Mouse (Mus musculus): ENCODE results near the gene Gsg1. TPM values are rescaled to one million over a fixed set of nuclear protein-coding genes. Genes with fewer than 3 reads are reported as not detected.
A peak's percentile ranks its signal among the peaks of the same experiment; 100 is the strongest.

Gsg1 gene
- polyA plus RNA-seq, 1 experiment from 2014 or later: 2.1 TPM

- Histone ChIP-seq H3K27ac (replicated peaks) (no peak overlapping the region), H3K36me3 (no peaks in the 10 kb centered on the region), H3K27me3 (no peaks in the 10 kb centered on the region), H3K9me3 (replicated peaks) (no peaks in the 10 kb centered on the region), H3K4me3 (replicated peaks) (no peak overlapping the region), H3K9ac (no peak overlapping the region), H3K4me2 (replicated peaks) (no peak overlapping the region), H3K4me1 (0 out of 2 replicates have a peak, but pooled peaks cover 2% of the 10 kb centered on the region)
- WGBS: 73% methylated on average over 4 of the region's 4 CpGs
- no peak for ATAC-seq (ENCODE audit: insufficient number of reproducible peaks, low FRiP score, low TSS enrichment, low read depth)
These were observed 49.3 kb downstream of the Gsg1 start for GRCm38 (mm10) chr6:135204869-135205268.

DNA sequence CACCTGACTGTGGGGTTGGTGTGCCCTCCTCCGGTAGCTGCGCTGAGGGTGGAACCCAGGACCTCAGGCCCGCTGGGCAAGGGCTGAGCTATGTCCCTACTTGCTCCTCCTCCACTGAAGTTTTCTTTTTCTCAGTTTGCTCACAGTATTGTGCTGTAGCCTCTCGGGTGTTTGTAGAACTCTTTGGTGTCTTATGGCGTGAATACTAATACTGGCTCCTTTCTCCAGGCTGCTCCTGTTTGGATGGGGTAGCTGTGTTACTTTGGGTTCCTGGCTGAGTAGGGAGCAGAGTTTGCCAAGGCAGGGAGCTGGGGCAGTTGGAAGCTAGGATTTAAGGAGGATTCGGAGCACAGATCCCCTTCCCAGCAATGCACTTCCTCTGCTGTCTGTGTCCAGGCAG, 50.4 kb downstream of the Gsg1 start:
- Histone ChIP-seq H3K9ac (no peak overlapping the region), H3K36me3 (no peaks in the 10 kb centered on the region), H3K27me3 (no peaks in the 10 kb centered on the region), H3K27ac (replicated peaks) (no peak overlapping the region), H3K4me3 (replicated peaks) (no peak overlapping the region), H3K4me2 (replicated peaks) (no peak overlapping the region), H3K4me1 (0 out of 2 replicates have a peak, but pooled peaks cover 7% of the 10 kb centered on the region), H3K9me3 (replicated peaks) (no peaks in the 10 kb centered on the region)
- WGBS: 56% methylated on average over 6 of the region's 6 CpGs
- ATAC-seq (ENCODE audit: insufficient number of reproducible peaks, low FRiP score, low TSS enrichment, low read depth): no peak

- H3K4me2 ChIP-seq (replicated peaks): no peak overlapping the region
- no peaks in the 10 kb centered on the region for H3K27me3 ChIP-seq
- H3K9me3 ChIP-seq (replicated peaks): no peaks in the 10 kb centered on the region
- H3K36me3 ChIP-seq: no peaks in the 10 kb centered on the region
- no peak for ATAC-seq (ENCODE audit: insufficient number of reproducible peaks, low FRiP score, low TSS enrichment, low read depth)
- H3K4me1 ChIP-seq: peaks cover 9% of the 10 kb centered on the region; the same call in 1 of the 2 replicates
- WGBS: 84% methylated on average over 6 of the region's 6 CpGs
- H3K9ac ChIP-seq: no peak overlapping the region
- H3K4me3 ChIP-seq (replicated peaks): no peak overlapping the region
- no peak overlapping the region for H3K27ac ChIP-seq (replicated peaks)
These were observed 51.5 kb downstream of the Gsg1 start for GRCm38 (mm10) chr6:135202668-135203067.

GRCm38 (mm10) chr6:135200122-135200957, 53.8 kb downstream of the Gsg1 start:
- H3K9me3 ChIP-seq (replicated peaks): no peaks in the 10 kb centered on the region
- peaks cover 12% of the 10 kb centered on the region; the same call in 1 of the 2 replicates for H3K4me1 ChIP-seq
- no peak overlapping the region for H3K9ac ChIP-seq
- H3K4me2 ChIP-seq (replicated peaks): no peak overlapping the region
- no peak for ATAC-seq (ENCODE audit: insufficient number of reproducible peaks, low FRiP score, low TSS enrichment, low read depth)
- 74% methylated on average over 16 of the region's 16 CpGs for WGBS
- H3K27ac ChIP-seq (replicated peaks): no peak overlapping the region
- no peak overlapping the region for H3K4me3 ChIP-seq (replicated peaks)
- no peaks in the 10 kb centered on the region for H3K27me3 ChIP-seq
- H3K36me3 ChIP-seq: no peaks in the 10 kb centered on the region

GRCm38 (mm10) chr6:135198726-135199125, 55.4 kb downstream of the Gsg1 start:
- Histone ChIP-seq H3K27ac (replicated peaks) (no peak overlapping the region), H3K9ac (no peak overlapping the region), H3K27me3 (no peaks in the 10 kb centered on the region), H3K36me3 (no peaks in the 10 kb centered on the region), H3K4me1 (peaks cover 12% of the 10 kb centered on the region; the same call in 1 of the 2 replicates), H3K9me3 (replicated peaks) (no peaks in the 10 kb centered on the region), H3K4me2 (replicated peaks) (peak overlapping the region; percentile 92), H3K4me3 (replicated peaks) (peak overlapping the region; percentile 70)
- 47% methylated on average over 6 of the region's 6 CpGs for WGBS
- no peak for ATAC-seq (ENCODE audit: insufficient number of reproducible peaks, low FRiP score, low TSS enrichment, low read depth)

GRCm38 (mm10) chr6:135197921-135198532, 56.1 kb downstream of the Gsg1 start, which contains the start of the genes Fam234b and Hebp1:
Fam234b (plus strand) TSS chr6:135197977.
Hebp1 (minus strand) TSS chr6:135198022.
- Histone ChIP-seq H3K4me2 (replicated peaks) (peak within 1 kb of the TSS; percentile 92), H3K27me3 (no peaks in the 10 kb centered on the region), H3K9ac (peak within 1 kb of the TSS; percentile 72), H3K4me1 (peaks cover 12% of the 10 kb centered on the region; the same call in 1 of the 2 replicates), H3K9me3 (replicated peaks) (no peaks in the 10 kb centered on the region), H3K36me3 (no peaks in the 10 kb centered on the region), H3K27ac (replicated peaks) (peak within 1 kb of the TSS; percentile 44; the same call in 1 of the 2 replicates), H3K4me3 (replicated peaks) (peak within 1 kb of the TSS; percentile 70)
- ATAC-seq (ENCODE audit: insufficient number of reproducible peaks, low FRiP score, low TSS enrichment, low read depth): peak; percentile 83
- WGBS: under 1% methylated on average over 52 of the region's 52 CpGs

- Histone ChIP-seq H3K9ac (peak overlapping the region; percentile 72; the same call in 1 of the 2 replicates), H3K4me2 (replicated peaks) (peak overlapping the region; percentile 92), H3K4me3 (replicated peaks) (peak overlapping the region; percentile 70), H3K27ac (replicated peaks) (no peak overlapping the region), H3K36me3 (no peaks in the 10 kb centered on the region), H3K27me3 (no peaks in the 10 kb centered on the region), H3K9me3 (replicated peaks) (no peaks in the 10 kb centered on the region), H3K4me1 (peaks cover 12% of the 10 kb centered on the region; the same call in 1 of the 2 replicates)
- WGBS: 15% methylated on average over 7 of the region's 7 CpGs
- ATAC-seq (ENCODE audit: insufficient number of reproducible peaks, low FRiP score, low TSS enrichment, low read depth): no peak
These were observed 56.7 kb downstream of the Gsg1 start for GRCm38 (mm10) chr6:135197446-135197845.

DNA sequence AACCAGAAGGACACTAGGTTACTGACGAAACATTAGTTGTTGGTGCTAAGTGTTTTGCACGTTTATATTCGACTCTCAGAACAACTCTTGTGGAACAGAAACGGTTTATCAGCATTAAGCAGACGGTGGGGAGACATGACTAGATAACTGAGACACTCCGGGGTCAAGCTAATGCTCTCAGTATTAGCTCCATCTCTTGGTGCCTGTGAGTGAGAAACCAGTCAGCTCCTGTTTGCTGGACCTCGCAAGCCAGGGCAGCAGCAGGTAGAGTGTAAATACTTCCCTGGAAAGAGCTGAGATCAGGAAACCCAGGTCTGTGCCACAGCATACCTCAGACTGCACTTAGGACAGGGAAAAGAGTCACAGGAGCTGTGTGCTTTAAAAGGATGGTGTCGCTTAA, 57.4 kb downstream of the Gsg1 start:
- peaks cover 12% of the 10 kb centered on the region; the same call in 1 of the 2 replicates for H3K4me1 ChIP-seq
- no peaks in the 10 kb centered on the region for H3K27me3 ChIP-seq
- WGBS: 80% methylated on average over 8 of the region's 8 CpGs
- ATAC-seq (ENCODE audit: insufficient number of reproducible peaks, low FRiP score, low TSS enrichment, low read depth): no peak
- no peak overlapping the region for H3K27ac ChIP-seq (replicated peaks)
- H3K4me3 ChIP-seq (replicated peaks): no peak overlapping the region
- H3K4me2 ChIP-seq (replicated peaks): no peak overlapping the region
- H3K36me3 ChIP-seq: no peaks in the 10 kb centered on the region
- H3K9me3 ChIP-seq (replicated peaks): no peaks in the 10 kb centered on the region
- H3K9ac ChIP-seq: no peak overlapping the region

DNA sequence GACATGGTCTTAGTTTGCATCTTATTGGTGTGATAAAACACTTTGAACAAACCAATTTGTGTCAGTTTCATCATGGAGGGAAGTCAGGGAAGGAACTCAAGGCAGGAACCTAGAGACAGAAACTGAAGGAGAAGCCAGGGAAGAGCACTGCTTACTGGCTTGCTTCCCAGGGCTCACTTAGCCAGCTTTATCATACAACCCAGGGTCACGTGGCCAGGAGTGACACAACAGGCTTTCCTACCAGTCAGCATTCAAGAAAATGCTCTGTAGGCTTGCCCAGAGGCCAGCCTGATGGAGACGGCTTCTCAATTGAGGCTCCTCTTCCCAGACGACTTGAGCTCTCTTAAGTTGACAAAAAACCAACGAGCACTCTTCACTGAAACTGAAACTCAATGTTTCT, 59.2 kb downstream of the Gsg1 start:
- Histone ChIP-seq H3K4me1 (peaks cover 11% of the 10 kb centered on the region; the same call in 1 of the 2 replicates), H3K36me3 (no peaks in the 10 kb centered on the region), H3K4me3 (replicated peaks) (no peak overlapping the region), H3K9me3 (replicated peaks) (no peaks in the 10 kb centered on the region), H3K27me3 (no peaks in the 10 kb centered on the region), H3K9ac (no peak overlapping the region), H3K27ac (replicated peaks) (no peak overlapping the region), H3K4me2 (replicated peaks) (no peak overlapping the region)
- WGBS: 78% methylated on average over 4 of the region's 4 CpGs
- no peak for ATAC-seq (ENCODE audit: insufficient number of reproducible peaks, low FRiP score, low TSS enrichment, low read depth)

GRCm38 (mm10) chr6:135193733-135194132, 60.4 kb downstream of the Gsg1 start:
- WGBS: 37% methylated on average over 4 of the region's 4 CpGs
- Histone ChIP-seq H3K27me3 (no peaks in the 10 kb centered on the region), H3K4me1 (peaks cover 5% of the 10 kb centered on the region; the same call in 1 of the 2 replicates), H3K36me3 (no peaks in the 10 kb centered on the region), H3K27ac (replicated peaks) (no peak overlapping the region), H3K9ac (no peak overlapping the region), H3K9me3 (replicated peaks) (no peaks in the 10 kb centered on the region), H3K4me2 (replicated peaks) (no peak overlapping the region), H3K4me3 (replicated peaks) (no peak overlapping the region)
- ATAC-seq (ENCODE audit: insufficient number of reproducible peaks, low FRiP score, low TSS enrichment, low read depth): no peak

- no peaks in the 10 kb centered on the region for H3K9me3 ChIP-seq (replicated peaks)
- no peak for ATAC-seq (ENCODE audit: insufficient number of reproducible peaks, low FRiP score, low TSS enrichment, low read depth)
- H3K4me3 ChIP-seq (replicated peaks): no peak overlapping the region
- no peaks in the 10 kb centered on the region for H3K36me3 ChIP-seq
- peaks cover 5% of the 10 kb centered on the region; the same call in 1 of the 2 replicates for H3K4me1 ChIP-seq
- 59% methylated on average over 8 of the region's 8 CpGs for WGBS
- H3K9ac ChIP-seq: no peak overlapping the region
- H3K27me3 ChIP-seq: no peaks in the 10 kb centered on the region
- H3K4me2 ChIP-seq (replicated peaks): no peak overlapping the region
- H3K27ac ChIP-seq (replicated peaks): no peak overlapping the region
These were observed 61.2 kb downstream of the Gsg1 start for GRCm38 (mm10) chr6:135192993-135193392.
